Mouse (Mus musculus) G1E (cell line): ENCODE data around the gene Aldh1a1.

Source experiments
- CTCF ChIP-seq: IDR thresholded peaks from 2 replicates; pipeline ENCODE4 v1.5.1; 2012; ENCODE audit warnings: low read depth, low read length, inconsistent platforms, mixed read lengths
- GATA1 ChIP-seq: IDR thresholded peaks from 2 replicates; pipeline ENCODE4 v1.6.1; 2012; ENCODE audit warnings: borderline replicate concordance, low read length, inconsistent platforms, mixed read lengths
- GATA2 ChIP-seq: IDR thresholded peaks from 2 replicates; pipeline ENCODE4 v1.6.1; 2012; ENCODE audit warnings: low read depth, low read length, inconsistent platforms, borderline replicate concordance
- POLR2AphosphoS5 ChIP-seq: IDR thresholded peaks from 2 replicates; pipeline ENCODE4 v1.6.1; 2012; ENCODE audit warnings: low read depth, low read length, inconsistent platforms; ENCODE audit not compliant: insufficient replicate concordance
- TAL1 ChIP-seq: conservative IDR thresholded peaks from 2 replicates; pipeline ENCODE4 v1.6.1; 2012; ENCODE audit warnings: low read depth, low read length, inconsistent platforms, mixed read lengths

DNA sequence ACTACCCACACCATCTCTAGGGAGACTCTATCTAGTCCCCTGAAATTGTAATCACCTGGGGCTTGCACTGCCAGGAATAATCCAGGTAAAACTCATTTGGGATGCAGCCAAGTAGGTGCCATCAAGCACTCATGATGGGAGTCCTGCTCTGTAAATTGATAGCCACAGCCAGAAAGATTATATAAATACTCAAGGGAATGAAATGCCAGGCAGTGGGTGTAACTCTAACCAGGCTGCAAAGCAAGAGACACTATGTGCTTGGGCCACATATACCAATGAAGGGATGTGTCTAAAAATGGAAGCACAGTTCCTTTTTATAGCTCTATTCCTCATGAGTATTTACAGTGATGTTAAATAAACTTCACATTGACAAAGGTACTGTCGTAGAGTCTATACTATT is 56.9 kb downstream of the Aldh1a1 start:
- TF ChIP-seq CTCF (no peak), GATA1 (no peak), POLR2AphosphoS5 (no peak), TAL1 (no peak), GATA2 (no peak)
